Mouse (Mus musculus): ENCODE measurements around the gene Chn1.
"Not testable (repeated sequence)": the region's sequence is repeated elsewhere in the genome, so short reads cannot be mapped to it uniquely, and the experiment has no call there.

DNA sequence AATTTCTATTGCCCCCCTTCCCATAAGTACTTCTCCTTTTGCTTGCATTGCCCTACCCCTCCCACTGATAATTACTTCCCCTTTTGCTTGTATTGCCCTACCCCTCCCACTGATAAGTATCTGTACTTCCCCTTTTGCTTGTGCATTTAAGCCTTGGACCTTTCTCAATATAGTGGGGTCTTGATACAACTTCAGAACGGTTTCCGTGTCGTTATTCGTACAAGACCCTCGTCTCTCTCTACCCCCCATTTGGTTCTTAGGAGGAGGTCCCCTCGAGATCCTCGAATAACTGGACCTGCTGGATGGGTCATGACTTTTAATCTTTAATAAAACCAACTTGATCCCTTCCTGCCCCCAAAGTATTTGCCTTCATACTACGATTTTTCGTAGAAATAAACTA lies 25.0 kb upstream of the Chn1 start:
- TF ChIP-seq EP300, CTCF (IDR thresholded peaks at IDR 0.05): not testable (repeated sequence)
